Mouse (Mus musculus) midbrain, embryonic 13.5 days (tissue): Measurements from ENCODE around the gene Agrn. TPM values are rescaled to one million over a fixed set of nuclear protein-coding genes. Genes with fewer than 3 reads are reported as not detected.
A peak's percentile ranks its signal among the peaks of the same experiment; 100 is the strongest.

Experiments
- ATAC-seq: fragments of 200-750 bp; cut with Nextera tagmentation; 2 replicates; pipeline ENCODE4 v1.8.0; 2017; ENCODE audit warnings: mild to moderate bottlenecking, moderate TSS enrichment, moderate library complexity
- H3K27ac ChIP-seq: fragments of 300-500 bp; sonication (generic); 2 replicates; pipeline ENCODE4 v1.5.1; 2015; ENCODE audit warnings: inconsistent platforms, mild to moderate bottlenecking, moderate library complexity
- H3K27me3 ChIP-seq: fragments of 300-500 bp; sonication (generic); 2 replicates; pipeline ENCODE4 v1.6.1; 2015; ENCODE audit warnings: mild to moderate bottlenecking, inconsistent platforms
- H3K36me3 ChIP-seq: fragments of 300-500 bp; sonication (generic); 2 replicates; pipeline ENCODE4 v1.6.1; 2015; ENCODE audit warnings: mild to moderate bottlenecking, inconsistent platforms
- H3K4me1 ChIP-seq: fragments of 300-500 bp; sonication (generic); replicated peaks from 2 replicates; pipeline ENCODE4 v1.6.1; 2015; ENCODE audit warnings: inconsistent platforms
- H3K4me2 ChIP-seq: fragments of 300-500 bp; sonication (generic); replicated peaks from 2 replicates; pipeline ENCODE4 v1.6.1; 2015; ENCODE audit warnings: moderate library complexity, mild to moderate bottlenecking, inconsistent platforms
- H3K4me3 ChIP-seq: fragments of 300-500 bp; sonication (generic); replicated peaks from 2 replicates; pipeline ENCODE4 v1.5.1; 2015; ENCODE audit warnings: mild to moderate bottlenecking, inconsistent platforms
- H3K9ac ChIP-seq: fragments of 300-500 bp; sonication (generic); replicated peaks from 2 replicates; pipeline ENCODE4 v1.6.1; 2015; ENCODE audit warnings: mild to moderate bottlenecking, inconsistent platforms
- H3K9me3 ChIP-seq: fragments of 300-500 bp; sonication (generic); 2 replicates; pipeline ENCODE4 v1.6.1; 2016; ENCODE audit warnings: mild to moderate bottlenecking, inconsistent platforms
- WGBS: fragments of 180-500 bp; shearing (Covaris S2); methylation state at CpG from one replicate; pipeline ENCODE4 v1.1.7; 2015; 5-methylcytosine and 5-hydroxymethylcytosine counted together
- microRNA-seq: library from miRNA; unstranded; fragments of <30 nt; microRNA quantifications from one replicate; pipeline ENCODE4, GENCODE M21; 2016
- polyA plus RNA-seq: library from polyadenylated mRNA; unstranded; fragments of >200 nt; fragmentation: Nextera tagmentation; extraction: Ambion mirVana; gene quantifications from 2 replicates; pipeline ENCODE4 v1.2.1, GENCODE M21; 2015

Agrn gene
- polyA plus RNA-seq, 1 experiment from 2014 or later, result 142 TPM

GRCm38 (mm10) chr4:156133943-156134605 lies 63.2 kb downstream of the Agrn start:
- no peak overlapping the region for H3K27ac ChIP-seq

GRCm38 (mm10) chr4:156133334-156133733 lies 64.0 kb downstream of the Agrn start:
- Histone ChIP-seq H3K4me1 (0 out of 2 replicates have a peak, but pooled peaks cover 4% of the 10 kb centered on the region), H3K27me3 (no peaks in the 10 kb centered on the region), H3K4me2 (no peak overlapping the region), H3K4me3 (no peak overlapping the region), H3K9me3 (no peaks in the 10 kb centered on the region), H3K27ac (no peak overlapping the region), H3K36me3 (no peaks in the 10 kb centered on the region), H3K9ac (0 out of 2 replicates have a peak overlapping the region, but pooled peaks have one; percentile 0)
- 64% methylated on average over 5 of the region's 5 CpGs for WGBS
- ATAC-seq, result no peak

More at GRCm38 (mm10) chr4:156133943-156134605, 63.2 kb downstream of the Agrn start:
- WGBS, result 82% methylated on average over 12 of the region's 12 CpGs
- 0 out of 2 replicates have a peak, but pooled peaks cover 4% of the 10 kb centered on the region for H3K4me1 ChIP-seq
- no peak overlapping the region for H3K9ac ChIP-seq
- no peak overlapping the region for H3K4me3 ChIP-seq
- H3K4me2 ChIP-seq, result no peak overlapping the region
- no peaks in the 10 kb centered on the region for H3K36me3 ChIP-seq
- no peak for ATAC-seq
- 0 out of 2 replicates have a peak, but pooled peaks cover 4% of the 10 kb centered on the region for H3K9me3 ChIP-seq
- no peaks in the 10 kb centered on the region for H3K27me3 ChIP-seq

GRCm38 (mm10) chr4:156130940-156131339 lies 66.3 kb downstream of the Agrn start:
- Histone ChIP-seq H3K9me3 (no peaks in the 10 kb centered on the region), H3K27ac (no peak overlapping the region), H3K9ac (no peak overlapping the region), H3K4me1 (0 out of 2 replicates have a peak, but pooled peaks cover 4% of the 10 kb centered on the region), H3K4me3 (no peak overlapping the region), H3K36me3 (peaks cover 22% of the 10 kb centered on the region), H3K4me2 (no peak overlapping the region), H3K27me3 (no peaks in the 10 kb centered on the region)
- WGBS, result 82% methylated on average over 10 of the region's 10 CpGs
- ATAC-seq, result no peak

- Histone ChIP-seq H3K4me2 (no peak within 1 kb of the TSS), H3K9me3 (no peaks in the 10 kb centered on the region), H3K36me3 (peaks cover 27% of the 10 kb centered on the region), H3K4me3 (no peak within 1 kb of the TSS), H3K27me3 (no peaks in the 10 kb centered on the region), H3K4me1 (0 out of 2 replicates have a peak, but pooled peaks cover 4% of the 10 kb centered on the region), H3K27ac (no peak within 1 kb of the TSS), H3K9ac (no peak within 1 kb of the TSS)
- no peak for ATAC-seq
- 86% methylated on average over 15 of the region's 15 CpGs for WGBS
These were observed 66.9 kb downstream of the Agrn start, which contains the start of gene Rnf223 for GRCm38 (mm10) chr4:156130436-156130835. Gene Rnf223, plus strand, starts transcription at chr4:156130513.

- no peak for ATAC-seq
- WGBS, result 91% methylated on average over 5 of the region's 5 CpGs
- Histone ChIP-seq H3K36me3 (peaks cover 44% of the 10 kb centered on the region), H3K27me3 (no peaks in the 10 kb centered on the region), H3K9me3 (no peaks in the 10 kb centered on the region), H3K4me2 (no peak overlapping the region), H3K4me3 (no peak overlapping the region), H3K4me1 (0 out of 2 replicates have a peak, but pooled peaks cover 4% of the 10 kb centered on the region), H3K9ac (no peak overlapping the region), H3K27ac (no peak overlapping the region)
These were observed 68.5 kb downstream of the Agrn start for GRCm38 (mm10) chr4:156128746-156129145.

GRCm38 (mm10) chr4:156126841-156127240 lies 70.4 kb downstream of the Agrn start:
- ATAC-seq, result no peak
- no peaks in the 10 kb centered on the region for H3K27me3 ChIP-seq
- H3K36me3 ChIP-seq, result peaks cover 63% of the 10 kb centered on the region
- H3K4me2 ChIP-seq, result no peak overlapping the region
- H3K4me1 ChIP-seq, result no peaks in the 10 kb centered on the region
- no peaks in the 10 kb centered on the region for H3K9me3 ChIP-seq
- H3K27ac ChIP-seq, result no peak overlapping the region
- H3K4me3 ChIP-seq, result no peak overlapping the region
- H3K9ac ChIP-seq, result no peak overlapping the region
- WGBS, result 88% methylated on average over 7 of the region's 7 CpGs

- Histone ChIP-seq H3K9ac (no peak overlapping the region), H3K9me3 (no peaks in the 10 kb centered on the region), H3K27me3 (no peaks in the 10 kb centered on the region), H3K4me2 (no peak overlapping the region), H3K4me1 (no peaks in the 10 kb centered on the region), H3K4me3 (no peak overlapping the region), H3K27ac (no peak overlapping the region), H3K36me3 (peaks cover 76% of the 10 kb centered on the region)
- 97% methylated on average over 6 of the region's 6 CpGs for WGBS
- no peak for ATAC-seq
These were observed 71.9 kb downstream of the Agrn start for GRCm38 (mm10) chr4:156125393-156125792.

GRCm38 (mm10) chr4:156124077-156124476 lies 73.2 kb downstream of the Agrn start:
- no peak overlapping the region for H3K4me2 ChIP-seq
- H3K36me3 ChIP-seq, result peaks cover 90% of the 10 kb centered on the region
- H3K27ac ChIP-seq, result no peak overlapping the region
- no peak overlapping the region for H3K9ac ChIP-seq
- H3K4me3 ChIP-seq, result no peak overlapping the region
- no peak for ATAC-seq
- WGBS, result 95% methylated on average over 7 of the region's 7 CpGs
- no peaks in the 10 kb centered on the region for H3K9me3 ChIP-seq
- no peaks in the 10 kb centered on the region for H3K27me3 ChIP-seq
- no peaks in the 10 kb centered on the region for H3K4me1 ChIP-seq

Small RNA genes lying within 50 kb of the gene (microRNA-seq; reads per million reads assigned to microRNA genes)
- gene Mir7658, result 4.9 reads per million, percentile 20 among the genes with 10 or more reads in this experiment

Other genes with a start within 250 kb of the Agrn start
- gene C1qtnf12, start 235.2 kb downstream of the Agrn start, polyA plus RNA-seq, result 8.2 and 11.0 TPM in 2 replicates
- 25.0 and 26.9 TPM in 2 replicates for gene B3galt6, start 204.8 kb downstream of the Agrn start, polyA plus RNA-seq
- gene Sdf4, start 204.6 kb downstream of the Agrn start, polyA plus RNA-seq, result 125 and 128 TPM in 2 replicates
- 0.57 TPM in 2 replicates for gene Tnfrsf4, start 183.6 kb downstream of the Agrn start, polyA plus RNA-seq
- gene Tnfrsf18, start 171.3 kb downstream of the Agrn start, polyA plus RNA-seq, result 2.0 and 2.3 TPM in 2 replicates
- not detected in 2 replicates for gene Ttll10, start 138.1 kb downstream of the Agrn start, polyA plus RNA-seq
- gene 9430015G10Rik, start 87.5 kb downstream of the Agrn start, polyA plus RNA-seq, result 36.6 and 40.6 TPM in 2 replicates
- 0.66 and 0.93 TPM in 2 replicates for gene Rnf223, start 67.0 kb downstream of the Agrn start, polyA plus RNA-seq
- 1.2 and 2.0 TPM in 2 replicates for gene Isg15, start 3.3 kb upstream of the Agrn start, polyA plus RNA-seq
- gene AW011738, start 5.8 kb upstream of the Agrn start, polyA plus RNA-seq, result 5.3 and 6.9 TPM in 2 replicates
- 2.3 and 2.5 TPM in 2 replicates for gene Perm1, start 18.4 kb upstream of the Agrn start, polyA plus RNA-seq
- 26.4 and 28.3 TPM in 2 replicates for gene Plekhn1, start 37.4 kb upstream of the Agrn start, polyA plus RNA-seq
- gene Noc2l, start 38.5 kb upstream of the Agrn start, polyA plus RNA-seq, result 57.9 and 60.1 TPM in 2 replicates
- gene Samd11, start 58.2 kb upstream of the Agrn start, polyA plus RNA-seq, result 5.2 and 6.0 TPM in 2 replicates
- gene Vmn2r-ps159, start 133.6 kb upstream of the Agrn start, polyA plus RNA-seq, result not detected in 2 replicates